ENCODE assay signal across 16 mouse cellular contexts in genomic region chr1:79680777-79681176, GRCm38 (mm10). TPM values are rescaled to one million over a fixed set of nuclear protein-coding genes. Genes with fewer than 3 reads are reported as not detected.
"Had no signal": no experiment of that assay in that cellular context is flagged by ENCODE, and none has a peak within 500 bp of the region (broad histone marks: within the 10 kb centered on the region; RNA-seq: fewer than 3 reads in every experiment).

No protein-coding gene starts in this region.

- H3K36me3 ChIP-seq: lung, embryonic 15.5 days; midbrain, embryonic 13.5 days; midbrain, embryonic 15.5 days; neural tube, embryonic 12.5 days had no signal

- H3K27me3 ChIP-seq: lung, embryonic 15.5 days; megakaryocyte, embryonic 14.5 days; midbrain, embryonic 13.5 days; midbrain, embryonic 15.5 days; neural tube, embryonic 12.5 days had no signal

- H3K4me2 ChIP-seq: lung, embryonic 15.5 days; midbrain, embryonic 11.5 days; midbrain, embryonic 13.5 days; midbrain, embryonic 15.5 days; neural tube, embryonic 12.5 days had no signal

- ATAC-seq: lung, postnatal 0 days; midbrain, embryonic 13.5 days; midbrain, embryonic 15.5 days had no signal

- H3K9ac ChIP-seq: lung, embryonic 15.5 days; midbrain, embryonic 13.5 days; midbrain, embryonic 15.5 days; neural tube, embryonic 12.5 days had no signal

- H3K9me3 ChIP-seq: lung, embryonic 15.5 days; megakaryocyte, embryonic 14.5 days; midbrain, embryonic 13.5 days; midbrain, embryonic 15.5 days; neural tube, embryonic 12.5 days had no signal

- H3K4me3 ChIP-seq: lung, embryonic 15.5 days; megakaryocyte, embryonic 14.5 days; midbrain, embryonic 13.5 days; midbrain, embryonic 15.5 days; neural tube, embryonic 12.5 days had no signal

- H3K27ac ChIP-seq: lung, embryonic 15.5 days; macrophage; midbrain, embryonic 13.5 days; midbrain, embryonic 15.5 days; neural tube, embryonic 12.5 days had no signal

- DNase-seq: lung, adult 2 months; lung, postnatal 14 days; lung, postnatal 36 days; right cerebral cortex, postnatal 14 days; spleen, adult 18-20 months; thymus, adult 18-20 months; thymus, postnatal 14 days; thymus, postnatal 36 days had no signal

- H3K4me1 ChIP-seq: lung, embryonic 15.5 days; midbrain, embryonic 13.5 days; midbrain, embryonic 15.5 days; neural tube, embryonic 12.5 days had no signal

RNA-seq across cellular contexts. Expression of gene Ap1s3, which starts 9.0 kb away (rescaled TPM):
- polyA plus RNA-seq: neural tube, embryonic 12.5 days had no signal
